Mouse (Mus musculus) heart, adult 2 months (tissue): ENCODE results near the gene Abcg1. TPM values are rescaled to one million over a fixed set of nuclear protein-coding genes. Genes with fewer than 3 reads are reported as not detected.

ENCODE experiments used
- DNase-seq, 2 experiments: peaks; one replicate each; pipeline ENCODE4 v3.0.0; 2021
- H3K27ac ChIP-seq: fragments of 200-600 bp; 2 replicates; pipeline ENCODE4 v1.8.1; 2022
- H3K27me3 ChIP-seq: fragments of 200-500 bp; 2 replicates; pipeline ENCODE4 v1.6.1; 2012; ENCODE audit warnings: mild to moderate bottlenecking, low read length, inconsistent platforms, mixed read lengths; ENCODE audit not compliant: control insufficient read depth, insufficient read depth
- H3K36me3 ChIP-seq: fragments of 200-500 bp; 2 replicates; pipeline ENCODE4 v1.6.1; 2012; ENCODE audit warnings: low read length, inconsistent platforms; ENCODE audit not compliant: control insufficient read depth, insufficient read depth
- H3K4me1 ChIP-seq: fragments of 200-500 bp; 2 replicates; pipeline ENCODE4 v1.6.1; 2011; ENCODE audit warnings: low read length; ENCODE audit not compliant: control insufficient read depth, insufficient read depth
- H3K4me3 ChIP-seq: fragments of 200-600 bp; 2 replicates; pipeline ENCODE4 v1.8.1; 2022
- H3K79me2 ChIP-seq: fragments of 200-500 bp; replicated peaks from 2 replicates; pipeline ENCODE4 v1.6.1; 2012; ENCODE audit warnings: mild to moderate bottlenecking, inconsistent platforms, low read length, moderate library complexity, mixed read lengths; ENCODE audit not compliant: control insufficient read depth, insufficient read depth
- H3K9ac ChIP-seq: fragments of 200-500 bp; 2 replicates; pipeline ENCODE4 v1.6.1; 2012; ENCODE audit warnings: low read depth, mild to moderate bottlenecking, control low read depth, inconsistent platforms, low read length, mixed read lengths
- CTCF ChIP-seq: fragments of 200-600 bp; IDR thresholded peaks from 2 replicates; pipeline ENCODE4 v1.8.1; 2022; ENCODE audit warnings: antibody characterized with exemption, mild to moderate bottlenecking, moderate library complexity
- EP300 ChIP-seq: fragments of 200-500 bp; IDR thresholded peaks from 2 replicates; pipeline ENCODE4 v1.6.1; 2011; ENCODE audit warnings: low read depth, low read length, control low read depth; ENCODE audit not compliant: insufficient read depth
- POLR2A ChIP-seq: fragments of 200-500 bp; IDR thresholded peaks from 2 replicates; pipeline ENCODE4 v1.6.1; 2011; ENCODE audit warnings: mild to moderate bottlenecking, low read depth, low read length, control low read depth; ENCODE audit not compliant: insufficient read depth
- WGBS: fragments of 180-500 bp; shearing (Covaris S2); methylation state at CpG from one replicate; pipeline ENCODE4 v1.1.7; 2018; 5-methylcytosine and 5-hydroxymethylcytosine counted together
- intact Hi-C: fragments of 180-260 bp; cut with DNase I; formaldehyde crosslinking; loops from one replicate; pipeline ENCODE4 v1.15.1; 2025
- polyA plus RNA-seq: library from polyadenylated mRNA; depleted of rRNA; stranded (reverse); fragments of >200 nt; gene quantifications from 2 replicates; pipeline ENCODE4 v1.2.3, GENCODE M21; 2012
- total RNA-seq, 2 experiments: library from RNA; stranded (reverse); gene quantifications; 2 replicates each; pipeline ENCODE4 v1.2.3; 2021

The Abcg1 gene
- total and polyA plus RNA-seq, 3 experiments, result 2.9 to 7.2 (median 7.0) TPM

GRCm38 (mm10) chr17:31066058-31066457 is 8.6 kb downstream of the Abcg1 start:
- H3K27ac ChIP-seq, result no peak overlapping the region
- intact Hi-C loops, result no loop called here
- TF ChIP-seq EP300 (no peak), POLR2A (no peak), CTCF (no peak)
- peaks cover 15% of the 10 kb centered on the region for H3K4me1 ChIP-seq
- no peak for DNase-seq
- no peaks in the 10 kb centered on the region for H3K36me3 ChIP-seq
- H3K9ac ChIP-seq, result no peak overlapping the region
- no peak overlapping the region for H3K4me3 ChIP-seq
- H3K27me3 ChIP-seq, result no peaks in the 10 kb centered on the region
- WGBS, result 87% methylated on average over 6 of the region's 6 CpGs
- no peaks in the 10 kb centered on the region for H3K79me2 ChIP-seq

DNA sequence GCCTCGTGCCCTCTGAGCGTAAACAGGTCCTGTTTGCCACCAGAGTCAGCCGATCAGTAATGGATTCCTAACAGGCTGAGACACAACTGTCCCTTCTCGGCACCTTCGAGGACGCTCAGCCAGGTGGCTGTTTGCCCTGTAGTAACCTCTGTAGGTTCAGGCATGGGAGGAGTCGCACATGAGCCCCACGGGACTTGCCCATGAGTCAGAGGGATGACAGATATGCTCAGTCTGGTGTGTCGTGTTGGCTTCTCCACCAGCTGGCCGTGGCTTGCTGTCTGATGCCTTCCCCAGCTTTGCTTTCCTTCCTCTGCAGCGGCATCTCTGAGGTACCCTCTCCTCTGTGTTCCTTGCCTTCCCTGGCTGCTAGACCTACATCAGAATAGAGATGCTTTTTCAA is 9.6 kb downstream of the Abcg1 start:
- no peaks in the 10 kb centered on the region for H3K27me3 ChIP-seq
- TF ChIP-seq CTCF (no peak), EP300 (no peak), POLR2A (no peak)
- WGBS, result 50% methylated on average over 11 of the region's 11 CpGs
- intact Hi-C loops, result no loop called here
- H3K36me3 ChIP-seq, result no peaks in the 10 kb centered on the region
- peak in 1 of 2 experiments; percentile 57 for DNase-seq
- H3K4me3 ChIP-seq, result no peak overlapping the region
- H3K4me1 ChIP-seq, result peaks cover 9% of the 10 kb centered on the region
- no peak overlapping the region for H3K27ac ChIP-seq
- no peaks in the 10 kb centered on the region for H3K79me2 ChIP-seq
- no peak overlapping the region for H3K9ac ChIP-seq

DNA sequence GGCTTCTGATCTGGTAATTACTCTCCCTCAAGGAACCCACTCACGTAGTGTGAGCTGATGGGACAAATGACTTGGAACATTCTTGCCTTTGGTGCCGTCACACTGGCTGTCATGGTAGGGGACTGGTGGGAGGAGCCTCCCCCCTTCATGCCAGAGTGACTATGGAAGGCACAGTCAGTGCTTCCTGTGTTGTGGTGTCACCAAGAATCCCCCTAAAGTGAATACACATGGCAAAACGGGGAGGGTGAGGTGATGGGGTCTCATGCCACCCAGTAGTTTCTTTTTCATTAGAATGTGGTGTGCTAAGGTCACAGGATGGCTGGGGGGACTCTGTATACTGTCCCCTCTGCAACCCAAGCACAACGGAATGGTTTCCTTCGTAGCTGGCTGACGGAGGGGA is 11.6 kb downstream of the Abcg1 start:
- intact Hi-C loops, result no loop called here
- Histone ChIP-seq H3K27me3 (no peaks in the 10 kb centered on the region), H3K36me3 (peaks cover 4% of the 10 kb centered on the region; the same call in 1 of the 2 replicates), H3K9ac (no peak overlapping the region), H3K79me2 (no peaks in the 10 kb centered on the region), H3K27ac (no peak overlapping the region), H3K4me3 (no peak overlapping the region), H3K4me1 (peaks cover 16% of the 10 kb centered on the region)
- no peak for DNase-seq
- TF ChIP-seq EP300, result no peak
- TF ChIP-seq CTCF, result no peak
- TF ChIP-seq POLR2A, result no peak
- 83% methylated on average over 6 of the region's 6 CpGs for WGBS

GRCm38 (mm10) chr17:31069845-31070244 is 12.4 kb downstream of the Abcg1 start:
- no peak overlapping the region for H3K9ac ChIP-seq
- no peak for DNase-seq
- no peaks in the 10 kb centered on the region for H3K27me3 ChIP-seq
- H3K4me1 ChIP-seq, result peaks cover 18% of the 10 kb centered on the region
- WGBS, result 81% methylated on average over 4 of the region's 4 CpGs
- H3K4me3 ChIP-seq, result no peak overlapping the region
- H3K27ac ChIP-seq, result no peak overlapping the region
- intact Hi-C loops, result no loop called here
- peaks cover 8% of the 10 kb centered on the region; the same call in 1 of the 2 replicates for H3K36me3 ChIP-seq
- TF ChIP-seq CTCF, result no peak
- no peak for TF ChIP-seq EP300
- no peak for TF ChIP-seq POLR2A
- H3K79me2 ChIP-seq, result no peaks in the 10 kb centered on the region

GRCm38 (mm10) chr17:31070403-31071185 is 13.1 kb downstream of the Abcg1 start:
- H3K36me3 ChIP-seq, result peaks cover 8% of the 10 kb centered on the region; the same call in 1 of the 2 replicates
- peak overlapping the region; percentile 70 for H3K27ac ChIP-seq
- H3K27me3 ChIP-seq, result no peaks in the 10 kb centered on the region
- H3K9ac ChIP-seq, result no peak overlapping the region
- WGBS, result 42% methylated on average over 6 of the region's 6 CpGs
- intact Hi-C loops, result no loop called here
- H3K4me3 ChIP-seq, result no peak overlapping the region
- DNase-seq, result no peak
- peaks cover 19% of the 10 kb centered on the region for H3K4me1 ChIP-seq
- H3K79me2 ChIP-seq, result no peaks in the 10 kb centered on the region
- no peak for TF ChIP-seq CTCF
- no peak for TF ChIP-seq EP300

GRCm38 (mm10) chr17:31071421-31072301 is 14.2 kb downstream of the Abcg1 start:
- DNase-seq, result peak; percentile 43 to 55
- TF ChIP-seq CTCF, result no peak
- 0 out of 2 replicates have a peak, but pooled peaks have one; percentile 19 for TF ChIP-seq EP300
- 40% methylated on average over 18 of the region's 18 CpGs for WGBS

More at GRCm38 (mm10) chr17:31071421-31072301, 14.2 kb downstream of the Abcg1 start:
- peak overlapping the region; percentile 70 for H3K27ac ChIP-seq
- H3K4me3 ChIP-seq, result no peak overlapping the region
- peaks cover 8% of the 10 kb centered on the region; the same call in 1 of the 2 replicates for H3K36me3 ChIP-seq
- H3K79me2 ChIP-seq, result no peaks in the 10 kb centered on the region
- intact Hi-C loops, result no loop called here
- no peak overlapping the region for H3K9ac ChIP-seq
- H3K27me3 ChIP-seq, result no peaks in the 10 kb centered on the region
- peaks cover 23% of the 10 kb centered on the region for H3K4me1 ChIP-seq
